Mouse (Mus musculus): ENCODE data around the gene Ppm1d. TPM values are rescaled to one million over a fixed set of nuclear protein-coding genes. Genes with fewer than 3 reads are reported as not detected.

The Ppm1d gene
- 12.6 and 13.3 TPM in 2 replicates for polyA plus RNA-seq (2015; fragmentation: Nextera tagmentation; extraction: Ambion mirVana)

GRCm38 (mm10) chr11:85310713-85311574 is at the start of gene Ppm1d:
Ppm1d (plus strand) TSS chr11:85311244.
- WGBS = under 1% methylated on average over 78 of the region's 78 CpGs
- ATAC-seq (peak; percentile 96), DNase-seq (ENCODE audit: low spot score) (peak; percentile 99)
- Histone ChIP-seq H3K9me3 (ENCODE audit: low read length) (no peaks in the 10 kb centered on the region), H3K9ac (replicated peaks; ENCODE audit: low read depth) (peak within 1 kb of the TSS; percentile 97), H3K4me1 (ENCODE audit: insufficient read depth, low read depth, low read length) (peaks cover 9% of the 10 kb centered on the region; the same call in 1 of the 2 replicates), H3K36me3 (ENCODE audit: insufficient read depth, low read length) (no peaks in the 10 kb centered on the region), H3K4me2 (replicated peaks; ENCODE audit: low read depth, low read length) (peak within 1 kb of the TSS; percentile 73), H3K4me3 (ENCODE audit: low read depth, low read length) (peak within 1 kb of the TSS; percentile 97), H3K27ac (ENCODE audit: low read length) (peak within 1 kb of the TSS; percentile 98), H3K27me3 (replicated peaks; ENCODE audit: insufficient read depth, low read length) (no peaks in the 10 kb centered on the region)
- 0 out of 2 replicates have a peak, but pooled peaks have one; percentile 22 for TF ChIP-seq EP300 (IDR thresholded peaks at IDR 0.05)
- TF ChIP-seq CTCF (IDR thresholded peaks at IDR 0.05) = peak; percentile 15

GRCm38 (mm10) chr11:85264635-85265034 is 46.4 kb upstream of the Ppm1d start:
- Histone ChIP-seq H3K9ac (replicated peaks; ENCODE audit: low read depth) (no peak overlapping the region), H3K4me1 (ENCODE audit: insufficient read depth, low read depth, low read length) (no peaks in the 10 kb centered on the region), H3K4me2 (replicated peaks; ENCODE audit: low read depth, low read length) (no peak overlapping the region), H3K27ac (ENCODE audit: low read length) (no peak overlapping the region), H3K4me3 (ENCODE audit: low read depth, low read length) (no peak overlapping the region), H3K9me3 (ENCODE audit: low read length) (no peaks in the 10 kb centered on the region), H3K27me3 (replicated peaks; ENCODE audit: insufficient read depth, low read length) (no peaks in the 10 kb centered on the region), H3K36me3 (ENCODE audit: insufficient read depth, low read length) (no peaks in the 10 kb centered on the region)
- TF ChIP-seq EP300 (IDR thresholded peaks at IDR 0.05) (no peak), CTCF (IDR thresholded peaks at IDR 0.05) (no peak)
- no peak for ATAC-seq
- DNase-seq (ENCODE audit: low spot score) = no peak
- WGBS = 61% methylated on average over 5 of the region's 5 CpGs

GRCm38 (mm10) chr11:85267393-85267792 is 43.7 kb upstream of the Ppm1d start:
- no peak for ATAC-seq
- H3K9me3 ChIP-seq (ENCODE audit: low read length) = no peaks in the 10 kb centered on the region
- WGBS = 95% methylated on average over 1 of the region's 1 CpGs
- no peaks in the 10 kb centered on the region for H3K27me3 ChIP-seq (replicated peaks; ENCODE audit: insufficient read depth, low read length)
- TF ChIP-seq EP300 (IDR thresholded peaks at IDR 0.05) (no peak), CTCF (IDR thresholded peaks at IDR 0.05) (no peak)
- no peak overlapping the region for H3K27ac ChIP-seq (ENCODE audit: low read length)
- H3K4me2 ChIP-seq (replicated peaks; ENCODE audit: low read depth, low read length) = no peak overlapping the region
- H3K9ac ChIP-seq (replicated peaks; ENCODE audit: low read depth) = no peak overlapping the region
- no peak overlapping the region for H3K4me3 ChIP-seq (ENCODE audit: low read depth, low read length)
- H3K4me1 ChIP-seq (ENCODE audit: insufficient read depth, low read depth, low read length) = no peaks in the 10 kb centered on the region
- DNase-seq (ENCODE audit: low spot score) = no peak
- no peaks in the 10 kb centered on the region for H3K36me3 ChIP-seq (ENCODE audit: insufficient read depth, low read length)

- Histone ChIP-seq H3K4me1 (ENCODE audit: insufficient read depth, low read depth, low read length) (no peaks in the 10 kb centered on the region), H3K36me3 (ENCODE audit: insufficient read depth, low read length) (no peaks in the 10 kb centered on the region), H3K4me2 (replicated peaks; ENCODE audit: low read depth, low read length) (no peak overlapping the region), H3K27me3 (replicated peaks; ENCODE audit: insufficient read depth, low read length) (no peaks in the 10 kb centered on the region), H3K27ac (ENCODE audit: low read length) (no peak overlapping the region), H3K9me3 (ENCODE audit: low read length) (no peaks in the 10 kb centered on the region), H3K9ac (replicated peaks; ENCODE audit: low read depth) (no peak overlapping the region), H3K4me3 (ENCODE audit: low read depth, low read length) (no peak overlapping the region)
- 53% methylated on average over 3 of the region's 3 CpGs for WGBS
- ATAC-seq (no peak; the same call in 1 of the 2 replicates), DNase-seq (ENCODE audit: low spot score) (peak; percentile 67)
- TF ChIP-seq EP300 (IDR thresholded peaks at IDR 0.05) = no peak
- TF ChIP-seq CTCF (IDR thresholded peaks at IDR 0.05) = peak; percentile 77
These were observed 40.4 kb upstream of the Ppm1d start for GRCm38 (mm10) chr11:85270631-85271030.

GRCm38 (mm10) chr11:85273299-85273698 is 37.7 kb upstream of the Ppm1d start:
- no peaks in the 10 kb centered on the region for H3K9me3 ChIP-seq (ENCODE audit: low read length)
- H3K36me3 ChIP-seq (ENCODE audit: insufficient read depth, low read length) = no peaks in the 10 kb centered on the region
- TF ChIP-seq CTCF (IDR thresholded peaks at IDR 0.05) (peak; percentile 59), EP300 (IDR thresholded peaks at IDR 0.05) (no peak)
- no peak for ATAC-seq
- 74% methylated on average over 6 of the region's 6 CpGs for WGBS
- no peak overlapping the region for H3K27ac ChIP-seq (ENCODE audit: low read length)
- no peak overlapping the region for H3K4me3 ChIP-seq (ENCODE audit: low read depth, low read length)
- H3K4me1 ChIP-seq (ENCODE audit: insufficient read depth, low read depth, low read length) = no peaks in the 10 kb centered on the region
- no peak overlapping the region for H3K9ac ChIP-seq (replicated peaks; ENCODE audit: low read depth)
- no peak for DNase-seq (ENCODE audit: low spot score)
- no peaks in the 10 kb centered on the region for H3K27me3 ChIP-seq (replicated peaks; ENCODE audit: insufficient read depth, low read length)
- no peak overlapping the region for H3K4me2 ChIP-seq (replicated peaks; ENCODE audit: low read depth, low read length)

GRCm38 (mm10) chr11:85275151-85275550 is 35.9 kb upstream of the Ppm1d start:
- no peaks in the 10 kb centered on the region for H3K36me3 ChIP-seq (ENCODE audit: insufficient read depth, low read length)
- H3K27ac ChIP-seq (ENCODE audit: low read length) = no peak overlapping the region
- no peaks in the 10 kb centered on the region for H3K9me3 ChIP-seq (ENCODE audit: low read length)
- H3K4me2 ChIP-seq (replicated peaks; ENCODE audit: low read depth, low read length) = no peak overlapping the region
- WGBS = 51% methylated on average over 5 of the region's 5 CpGs
- DNase-seq (ENCODE audit: low spot score) = peak; percentile 69
- peak; percentile 32; the same call in 1 of the 2 replicates for ATAC-seq
- TF ChIP-seq CTCF (IDR thresholded peaks at IDR 0.05) = no peak
- TF ChIP-seq EP300 (IDR thresholded peaks at IDR 0.05) = no peak
- no peaks in the 10 kb centered on the region for H3K4me1 ChIP-seq (ENCODE audit: insufficient read depth, low read depth, low read length)
- H3K27me3 ChIP-seq (replicated peaks; ENCODE audit: insufficient read depth, low read length) = no peaks in the 10 kb centered on the region
- no peak overlapping the region for H3K9ac ChIP-seq (replicated peaks; ENCODE audit: low read depth)
- no peak overlapping the region for H3K4me3 ChIP-seq (ENCODE audit: low read depth, low read length)
